Mouse (Mus musculus) heart, embryonic 16.5 days (tissue): ENCODE results near the gene Zfp14. TPM values are rescaled to one million over a fixed set of nuclear protein-coding genes. Genes with fewer than 3 reads are reported as not detected.

Source experiments
- ATAC-seq: fragments of 200-750 bp; cut with Nextera tagmentation; replicated peaks from 2 replicates; pipeline ENCODE4 v1.8.0; 2017; ENCODE audit warnings: moderate number of reproducible peaks; ENCODE audit not compliant: insufficient read depth, low FRiP score; ENCODE audit errors: extremely low read depth
- H3K27ac ChIP-seq: fragments of 300-500 bp; sonication (generic); 2 replicates; pipeline ENCODE4 v1.5.1; 2014; ENCODE audit warnings: mild to moderate bottlenecking, low read length, control low read depth, moderate library complexity
- H3K27me3 ChIP-seq: fragments of 300-500 bp; sonication (generic); 2 replicates; pipeline ENCODE4 v1.6.1; 2014; ENCODE audit warnings: low read length, mixed read lengths; ENCODE audit not compliant: control insufficient read depth, insufficient read depth
- H3K36me3 ChIP-seq: fragments of 300-500 bp; sonication (generic); 2 replicates; pipeline ENCODE4 v1.6.1; 2014; ENCODE audit not compliant: control insufficient read depth, insufficient read depth
- H3K4me1 ChIP-seq: fragments of 300-500 bp; sonication (generic); 2 replicates; pipeline ENCODE4 v1.6.1; 2014; ENCODE audit warnings: low read length, mixed read lengths; ENCODE audit not compliant: control insufficient read depth, insufficient read depth
- H3K4me2 ChIP-seq: fragments of 300-500 bp; sonication (generic); 2 replicates; pipeline ENCODE4 v1.6.1; 2014; ENCODE audit warnings: low read depth, mild to moderate bottlenecking, control low read depth, low read length
- H3K4me3 ChIP-seq: fragments of 300-500 bp; sonication (generic); 2 replicates; pipeline ENCODE4 v1.5.1; 2014; ENCODE audit warnings: mild to moderate bottlenecking, control low read depth, low read length
- H3K9ac ChIP-seq: fragments of 300-500 bp; sonication (generic); 2 replicates; pipeline ENCODE4 v1.6.1; 2014; ENCODE audit warnings: low read length, control low read depth
- H3K9me3 ChIP-seq: fragments of 300-500 bp; sonication (generic); replicated peaks from 2 replicates; pipeline ENCODE4 v1.6.1; 2016; ENCODE audit warnings: low read length; ENCODE audit not compliant: control insufficient read depth
- WGBS: fragments of 180-500 bp; shearing (Covaris S2); extraction: QIAGEN DNeasy Blood & Tissue Kit; methylation state at CpG from one replicate; pipeline ENCODE4 v1.1.7; 2014; 5-methylcytosine and 5-hydroxymethylcytosine counted together
- microRNA-seq: library from miRNA; unstranded; fragments of <30 nt; microRNA quantifications from one replicate; pipeline ENCODE4, GENCODE M21; 2017
- polyA plus RNA-seq: library from polyadenylated mRNA; unstranded; fragments of >200 nt; fragmentation: Nextera tagmentation; extraction: Ambion mirVana; gene quantifications from 2 replicates; pipeline ENCODE4 v1.2.1, GENCODE M21; 2015

Zfp14 gene
- polyA plus RNA-seq, 1 experiment from 2014 or later, result 4.3 TPM

DNA sequence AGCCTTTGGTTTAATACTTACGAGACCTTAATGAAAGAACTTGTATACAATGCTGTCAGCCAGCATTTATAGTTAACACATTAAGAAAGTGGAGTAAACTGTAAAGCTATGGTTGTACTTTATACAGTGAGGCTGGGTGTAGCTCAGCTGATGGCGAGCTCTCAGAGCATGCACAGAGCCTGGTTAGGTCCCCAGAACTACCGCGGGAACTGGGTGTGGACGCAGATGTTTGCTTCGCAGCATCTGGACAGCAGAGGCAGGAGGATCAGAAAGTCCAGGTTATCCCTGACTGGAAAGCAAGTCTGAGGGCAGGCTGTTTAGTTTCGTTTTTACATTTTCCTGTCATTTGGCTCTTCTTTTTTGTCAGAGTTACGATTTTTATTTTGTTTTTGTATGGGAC is 58.5 kb downstream of the Zfp14 start:
- Histone ChIP-seq H3K4me1 (peaks cover 1% of the 10 kb centered on the region), H3K9ac (no peak overlapping the region), H3K9me3 (no peaks in the 10 kb centered on the region), H3K36me3 (peaks cover 59% of the 10 kb centered on the region), H3K4me2 (no peak overlapping the region), H3K4me3 (no peak overlapping the region), H3K27me3 (no peaks in the 10 kb centered on the region), H3K27ac (no peak overlapping the region)
- WGBS, result 95% methylated on average over 8 of the region's 8 CpGs
- no peak for ATAC-seq

DNA sequence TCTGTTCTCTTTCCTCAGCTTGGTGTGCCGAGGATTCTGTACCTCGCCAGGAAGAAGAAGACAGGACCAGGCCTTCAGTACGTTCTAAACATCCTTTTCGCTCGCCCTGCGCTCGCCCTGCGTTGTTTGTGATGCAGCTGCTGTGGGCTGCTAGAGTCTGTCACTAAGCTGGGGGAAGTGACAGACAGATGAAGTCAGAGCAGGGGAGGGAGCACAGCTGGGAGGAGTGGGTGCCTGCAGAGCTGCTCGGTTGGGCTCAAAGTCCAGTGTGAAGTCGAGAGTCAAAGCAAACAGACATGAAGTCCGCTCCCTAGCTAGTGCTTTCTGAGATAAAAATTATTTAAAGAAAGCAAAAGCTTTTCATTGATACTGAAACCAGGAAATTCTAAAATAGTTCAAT is 62.1 kb downstream of the Zfp14 start:
- H3K4me3 ChIP-seq, result no peak overlapping the region
- no peaks in the 10 kb centered on the region for H3K9me3 ChIP-seq
- peaks cover 55% of the 10 kb centered on the region for H3K36me3 ChIP-seq
- H3K4me2 ChIP-seq, result no peak overlapping the region
- H3K9ac ChIP-seq, result no peak overlapping the region
- no peak for ATAC-seq
- peaks cover 14% of the 10 kb centered on the region for H3K4me1 ChIP-seq
- 82% methylated on average over 11 of the region's 11 CpGs for WGBS
- H3K27me3 ChIP-seq, result no peaks in the 10 kb centered on the region
- H3K27ac ChIP-seq, result no peak overlapping the region

DNA sequence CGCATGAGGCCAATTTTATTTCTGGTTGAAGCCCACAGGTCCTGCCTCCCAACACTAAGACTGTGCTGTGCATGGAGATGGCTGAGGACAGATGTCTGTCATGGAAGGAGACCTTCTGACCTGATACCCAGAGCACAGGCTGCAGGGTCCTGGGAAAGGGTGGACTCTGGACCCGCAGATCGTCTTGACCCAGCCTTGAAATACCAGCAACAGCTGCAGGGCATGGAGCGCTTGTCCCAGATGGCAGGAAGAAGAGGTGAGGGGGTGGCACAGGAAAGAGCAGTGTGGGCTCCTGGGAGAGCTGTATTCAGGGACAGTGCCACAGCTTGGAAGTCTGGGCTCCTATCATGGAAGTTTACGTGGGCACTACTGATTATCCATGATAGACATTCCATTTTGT is 63.6 kb downstream of the Zfp14 start:
- no peak overlapping the region for H3K4me2 ChIP-seq
- peaks cover 19% of the 10 kb centered on the region for H3K4me1 ChIP-seq
- WGBS, result 87% methylated on average over 5 of the region's 5 CpGs
- no peaks in the 10 kb centered on the region for H3K27me3 ChIP-seq
- no peaks in the 10 kb centered on the region for H3K9me3 ChIP-seq
- H3K4me3 ChIP-seq, result no peak overlapping the region
- no peak overlapping the region for H3K27ac ChIP-seq
- no peak overlapping the region for H3K9ac ChIP-seq
- ATAC-seq, result no peak
- H3K36me3 ChIP-seq, result peaks cover 45% of the 10 kb centered on the region

Small RNAs within 50 kb of the gene (microRNA-seq; reads per million reads assigned to microRNA genes)
- gene Gm23368, result not detected

Other genes with a start within 250 kb of the Zfp14 start
- gene Zfp790, start 235.3 kb downstream of the Zfp14 start, polyA plus RNA-seq, result 12.6 and 12.9 TPM in 2 replicates
- 1.5 TPM in 2 replicates for gene Zfp940, start 197.7 kb downstream of the Zfp14 start, polyA plus RNA-seq
- 4.2 and 5.4 TPM in 2 replicates for gene Zfp420, start 191.4 kb downstream of the Zfp14 start, polyA plus RNA-seq
- gene Zfp27, start 144.8 kb downstream of the Zfp14 start, polyA plus RNA-seq, result 8.5 and 9.6 TPM in 2 replicates
- 3.0 and 3.2 TPM in 2 replicates for gene Zfp383, start 143.2 kb downstream of the Zfp14 start, polyA plus RNA-seq
- gene Zfp74, start 97.3 kb downstream of the Zfp14 start, polyA plus RNA-seq, result 8.2 and 8.3 TPM in 2 replicates
- 16.0 and 18.4 TPM in 2 replicates for gene Zfp568, start 67.4 kb downstream of the Zfp14 start, polyA plus RNA-seq
- 4.8 and 5.2 TPM in 2 replicates for gene Zfp82, start 21.5 kb upstream of the Zfp14 start, polyA plus RNA-seq
- not detected in 2 replicates for gene Gm26920, start 39.0 kb upstream of the Zfp14 start, polyA plus RNA-seq
- gene Zfp566, start 39.1 kb upstream of the Zfp14 start, polyA plus RNA-seq, result 6.2 and 7.1 TPM in 2 replicates
- gene Zfp260, start 43.4 kb upstream of the Zfp14 start, polyA plus RNA-seq, result 75.3 and 76.0 TPM in 2 replicates
- gene Zfp382, start 70.6 kb upstream of the Zfp14 start, polyA plus RNA-seq, result 11.2 and 13.3 TPM in 2 replicates
- 7.2 and 7.3 TPM in 2 replicates for gene Zfp146, start 118.4 kb upstream of the Zfp14 start, polyA plus RNA-seq
- 506 and 580 TPM in 2 replicates for gene Cox7a1, start 132.8 kb upstream of the Zfp14 start, polyA plus RNA-seq
- gene Capns1, start 147.4 kb upstream of the Zfp14 start, polyA plus RNA-seq, result 85.4 and 87.7 TPM in 2 replicates
- 112 TPM in 2 replicates for gene Polr2i, start 180.6 kb upstream of the Zfp14 start, polyA plus RNA-seq
- 134 and 154 TPM in 2 replicates for gene Tbcb, start 180.9 kb upstream of the Zfp14 start, polyA plus RNA-seq
- gene Ovol3, start 184.3 kb upstream of the Zfp14 start, polyA plus RNA-seq, result 0.20 TPM in 1 of 2 replicates, not detected in the other
- gene Thap8, start 228.7 kb upstream of the Zfp14 start, polyA plus RNA-seq, result 0.29 and 0.47 TPM in 2 replicates
- 6.9 and 8.1 TPM in 2 replicates for gene Wdr62, start 229.0 kb upstream of the Zfp14 start, polyA plus RNA-seq
- 7.0 and 8.0 TPM in 2 replicates for gene Clip3, start 240.3 kb upstream of the Zfp14 start, polyA plus RNA-seq